Mouse (Mus musculus): ENCODE measurements around the gene Itpkc.

GRCm38 (mm10) chr7:27218586-27218985 is 9.9 kb downstream of the Itpkc start:
- no peak for TF ChIP-seq CTCF (IDR thresholded peaks at IDR 0.05; ENCODE audit: low read depth)
- TF ChIP-seq EP300 (optimal IDR thresholded peaks at IDR 0.05): no peak
